Mouse (Mus musculus): ENCODE measurements around the gene Tex37. TPM values are rescaled to one million over a fixed set of nuclear protein-coding genes. Genes with fewer than 3 reads are reported as not detected.
A peak's percentile ranks its signal among the peaks of the same experiment; 100 is the strongest.

The Tex37 gene
- polyA plus RNA-seq, 1 experiment = not detected

- Histone ChIP-seq H3K4me3 (ENCODE audit: extremely low read depth, insufficient read depth, insufficient read length) (no peak overlapping the region), H3K36me3 (ENCODE audit: control insufficient read depth, insufficient read depth, low read length) (peaks cover 59% of the 10 kb centered on the region), H3K27me3 (ENCODE audit: control insufficient read depth, insufficient read depth, low read length) (no peaks in the 10 kb centered on the region), H3K27ac (ENCODE audit: insufficient read depth, low read length) (no peak overlapping the region), H3K4me1 (ENCODE audit: control insufficient read depth, insufficient read depth, insufficient read length) (no peaks in the 10 kb centered on the region)
- 94% methylated on average over 8 of the region's 8 CpGs for WGBS
- TF ChIP-seq CTCF (IDR thresholded peaks at IDR 0.05; ENCODE audit: extremely low read depth, insufficient read depth, insufficient read length, insufficient replicate concordance) = no peak
- TF ChIP-seq POLR2A (IDR thresholded peaks at IDR 0.05; ENCODE audit: low read depth, low read length) = no peak
- no peak for DNase-seq (ENCODE audit: low read depth in 1 of 2, low spot score in 2 of 2)
These were observed 19.1 kb downstream of the Tex37 start for GRCm38 (mm10) chr6:70899594-70900003.

DNA sequence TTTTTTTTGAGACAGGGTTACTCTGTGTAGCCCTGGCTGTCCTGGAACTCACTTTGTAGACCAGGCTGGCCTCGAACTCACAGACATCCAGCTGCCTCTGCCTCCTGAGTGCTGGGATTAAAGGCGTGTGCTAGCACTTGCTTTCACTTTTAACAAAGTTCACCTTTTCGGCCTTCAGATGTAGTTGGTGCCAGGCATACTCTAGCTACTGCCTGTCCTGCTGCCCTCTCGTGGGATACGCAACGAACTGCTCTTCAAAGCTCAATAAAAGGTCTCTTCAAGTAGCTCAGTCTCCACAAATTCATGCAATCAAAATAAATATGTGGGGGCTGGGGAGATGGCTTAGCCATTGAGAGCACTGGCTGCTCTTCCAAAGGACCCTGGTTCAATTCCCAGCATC, 20.6 kb downstream of the Tex37 start:
- 83% methylated on average over 6 of the region's 6 CpGs for WGBS
- TF ChIP-seq POLR2A (IDR thresholded peaks at IDR 0.05; ENCODE audit: low read depth, low read length) = no peak
- TF ChIP-seq CTCF (IDR thresholded peaks at IDR 0.05; ENCODE audit: extremely low read depth, insufficient read depth, insufficient read length, insufficient replicate concordance) = no peak
- H3K27me3 ChIP-seq (ENCODE audit: control insufficient read depth, insufficient read depth, low read length) = no peaks in the 10 kb centered on the region
- no peak for DNase-seq (ENCODE audit: low read depth in 1 of 2, low spot score in 2 of 2)
- no peak overlapping the region for H3K4me3 ChIP-seq (ENCODE audit: extremely low read depth, insufficient read depth, insufficient read length)
- H3K27ac ChIP-seq (ENCODE audit: insufficient read depth, low read length) = no peak overlapping the region
- no peaks in the 10 kb centered on the region for H3K4me1 ChIP-seq (ENCODE audit: control insufficient read depth, insufficient read depth, insufficient read length)
- peaks cover 58% of the 10 kb centered on the region for H3K36me3 ChIP-seq (ENCODE audit: control insufficient read depth, insufficient read depth, low read length)

- Histone ChIP-seq H3K27me3 (ENCODE audit: control insufficient read depth, insufficient read depth, low read length) (no peaks in the 10 kb centered on the region), H3K27ac (ENCODE audit: insufficient read depth, low read length) (no peak overlapping the region), H3K4me1 (ENCODE audit: control insufficient read depth, insufficient read depth, insufficient read length) (no peaks in the 10 kb centered on the region), H3K4me3 (ENCODE audit: extremely low read depth, insufficient read depth, insufficient read length) (no peak overlapping the region), H3K36me3 (ENCODE audit: control insufficient read depth, insufficient read depth, low read length) (peaks cover 60% of the 10 kb centered on the region)
- DNase-seq (ENCODE audit: low read depth in 1 of 2, low spot score in 2 of 2) = no peak
- WGBS = 93% methylated on average over 11 of the region's 11 CpGs
- TF ChIP-seq CTCF (IDR thresholded peaks at IDR 0.05; ENCODE audit: extremely low read depth, insufficient read depth, insufficient read length, insufficient replicate concordance) = no peak
- TF ChIP-seq POLR2A (IDR thresholded peaks at IDR 0.05; ENCODE audit: low read depth, low read length) = no peak
These were observed 30.7 kb downstream of the Tex37 start for GRCm38 (mm10) chr6:70887993-70888392.

GRCm38 (mm10) chr6:70880714-70881304, 37.9 kb downstream of the Tex37 start:
- 16% methylated on average over 5 of the region's 5 CpGs for WGBS

DNA sequence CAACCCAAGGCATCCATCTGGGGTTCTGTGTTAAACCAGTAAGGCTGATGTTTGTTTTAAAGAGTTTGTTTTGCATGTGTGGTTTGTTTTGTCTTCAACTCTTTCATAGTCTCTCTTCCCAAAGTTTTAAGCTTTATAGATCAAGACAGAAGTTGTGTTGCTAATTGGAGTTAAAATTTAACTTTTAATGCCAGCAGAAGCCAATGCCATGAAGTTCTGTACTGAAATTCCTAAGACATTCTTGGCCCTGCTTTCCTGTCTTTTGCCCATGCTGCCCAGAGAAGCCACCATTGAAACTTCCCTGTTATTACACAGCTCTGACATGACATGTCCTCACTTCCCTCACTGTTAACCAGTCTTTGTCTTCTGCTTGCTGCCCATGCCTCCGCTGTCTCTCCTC, 43.7 kb downstream of the Tex37 start:
- no peak for TF ChIP-seq POLR2A (IDR thresholded peaks at IDR 0.05; ENCODE audit: low read depth, low read length)
- no peak for TF ChIP-seq CTCF (IDR thresholded peaks at IDR 0.05; ENCODE audit: extremely low read depth, insufficient read depth, insufficient read length, insufficient replicate concordance)
- DNase-seq (ENCODE audit: low read depth in 1 of 2, low spot score in 2 of 2) = no peak
- Histone ChIP-seq H3K4me1 (ENCODE audit: control insufficient read depth, insufficient read depth, insufficient read length) (peaks cover 16% of the 10 kb centered on the region; the same call in 1 of the 2 replicates), H3K4me3 (ENCODE audit: extremely low read depth, insufficient read depth, insufficient read length) (no peak overlapping the region), H3K27ac (ENCODE audit: insufficient read depth, low read length) (no peak overlapping the region), H3K27me3 (ENCODE audit: control insufficient read depth, insufficient read depth, low read length) (no peaks in the 10 kb centered on the region), H3K36me3 (ENCODE audit: control insufficient read depth, insufficient read depth, low read length) (peaks cover 15% of the 10 kb centered on the region)
- WGBS = 86% methylated on average over 1 of the region's 1 CpGs

More at GRCm38 (mm10) chr6:70880714-70881304, 37.9 kb downstream of the Tex37 start:
- Histone ChIP-seq H3K36me3 (ENCODE audit: control insufficient read depth, insufficient read depth, low read length) (peaks cover 36% of the 10 kb centered on the region), H3K27ac (ENCODE audit: insufficient read depth, low read length) (no peak overlapping the region), H3K27me3 (ENCODE audit: control insufficient read depth, insufficient read depth, low read length) (no peaks in the 10 kb centered on the region), H3K4me1 (ENCODE audit: control insufficient read depth, insufficient read depth, insufficient read length) (no peaks in the 10 kb centered on the region), H3K4me3 (ENCODE audit: extremely low read depth, insufficient read depth, insufficient read length) (no peak overlapping the region)
- DNase-seq (ENCODE audit: low read depth in 1 of 2, low spot score in 2 of 2) = peak; percentile 62 to 65
- no peak for TF ChIP-seq POLR2A (IDR thresholded peaks at IDR 0.05; ENCODE audit: low read depth, low read length)
- TF ChIP-seq CTCF (IDR thresholded peaks at IDR 0.05; ENCODE audit: extremely low read depth, insufficient read depth, insufficient read length, insufficient replicate concordance) = peak; percentile 81; the same call in 1 of the 2 replicates

DNA sequence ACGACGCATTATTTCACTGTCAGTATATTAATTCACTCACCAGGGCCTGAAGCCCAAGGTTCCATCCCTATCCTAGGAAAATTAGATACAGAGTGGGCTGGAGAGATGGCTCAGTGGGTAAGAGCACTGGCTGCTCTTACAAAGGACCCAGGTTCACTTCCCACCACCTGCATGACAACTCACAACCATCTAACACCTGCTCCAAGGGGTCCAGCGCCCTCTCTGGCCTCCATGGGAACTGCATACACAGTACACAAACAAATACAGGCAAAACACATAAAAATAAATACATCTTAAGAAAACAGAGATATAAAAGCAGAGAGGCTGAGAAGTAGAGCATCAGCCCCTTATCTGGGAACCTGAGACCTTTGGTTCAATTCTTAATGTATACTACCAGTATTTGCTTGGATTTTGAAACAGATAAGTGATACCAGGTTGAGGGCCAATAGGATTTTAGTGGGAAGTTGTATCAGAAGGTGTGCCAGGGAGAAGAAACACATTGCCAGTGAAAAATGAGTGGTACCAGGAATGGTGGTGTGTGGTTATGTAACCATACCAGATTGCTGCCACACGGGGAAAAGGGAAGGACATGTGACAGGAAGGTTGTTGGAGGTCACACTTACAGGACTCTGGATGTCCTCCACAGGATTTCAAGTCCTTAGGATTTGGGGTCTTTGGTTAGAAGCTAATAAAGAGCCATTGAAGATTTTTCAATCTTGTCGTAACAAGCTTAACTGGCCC, 44.5 kb downstream of the Tex37 start:
- H3K4me1 ChIP-seq (ENCODE audit: control insufficient read depth, insufficient read depth, insufficient read length) = peaks cover 19% of the 10 kb centered on the region; the same call in 1 of the 2 replicates
- DNase-seq (ENCODE audit: low read depth in 1 of 2, low spot score in 2 of 2) = peak in 1 of 2 experiments; percentile 7
- no peak overlapping the region for H3K27ac ChIP-seq (ENCODE audit: insufficient read depth, low read length)
- peaks cover 10% of the 10 kb centered on the region for H3K36me3 ChIP-seq (ENCODE audit: control insufficient read depth, insufficient read depth, low read length)
- H3K27me3 ChIP-seq (ENCODE audit: control insufficient read depth, insufficient read depth, low read length) = no peaks in the 10 kb centered on the region
- H3K4me3 ChIP-seq (ENCODE audit: extremely low read depth, insufficient read depth, insufficient read length) = no peak overlapping the region
- WGBS = 81% methylated on average over 5 of the region's 5 CpGs
- peak; percentile 3; the same call in 1 of the 2 replicates for TF ChIP-seq CTCF (IDR thresholded peaks at IDR 0.05; ENCODE audit: extremely low read depth, insufficient read depth, insufficient read length, insufficient replicate concordance)
- TF ChIP-seq POLR2A (IDR thresholded peaks at IDR 0.05; ENCODE audit: low read depth, low read length) = no peak
